Mouse (Mus musculus) ES-E14 (cell line): ENCODE measurements at regions not wholly inside any gene's neighbourhood (a gene's known extent, or its start where the extent isn't known, plus 50 kb on each side); places are given as distances from the start of the nearest gene placed in this dataset.

ENCODE experiments used
- CHD2 ChIP-seq: IDR thresholded peaks from 2 replicates; pipeline ENCODE4 v1.6.1; 2014; ENCODE audit warnings: mild to moderate bottlenecking, low read depth, low read length, inconsistent platforms
- HCFC1 ChIP-seq: IDR thresholded peaks from 2 replicates; pipeline ENCODE4 v1.6.1; 2012; ENCODE audit warnings: low read length, inconsistent platforms, borderline replicate concordance; ENCODE audit not compliant: insufficient read depth
- MAFK ChIP-seq: IDR thresholded peaks from 2 replicates; pipeline ENCODE4 v1.6.1; 2014; ENCODE audit warnings: mild to moderate bottlenecking, low read depth, low read length, inconsistent platforms; ENCODE audit not compliant: insufficient read depth
- ZC3H11A ChIP-seq: IDR thresholded peaks from 2 replicates; pipeline ENCODE4 v1.6.1; 2012; ENCODE audit warnings: low read depth, mild to moderate bottlenecking, inconsistent platforms, low read length, borderline replicate concordance

DNA sequence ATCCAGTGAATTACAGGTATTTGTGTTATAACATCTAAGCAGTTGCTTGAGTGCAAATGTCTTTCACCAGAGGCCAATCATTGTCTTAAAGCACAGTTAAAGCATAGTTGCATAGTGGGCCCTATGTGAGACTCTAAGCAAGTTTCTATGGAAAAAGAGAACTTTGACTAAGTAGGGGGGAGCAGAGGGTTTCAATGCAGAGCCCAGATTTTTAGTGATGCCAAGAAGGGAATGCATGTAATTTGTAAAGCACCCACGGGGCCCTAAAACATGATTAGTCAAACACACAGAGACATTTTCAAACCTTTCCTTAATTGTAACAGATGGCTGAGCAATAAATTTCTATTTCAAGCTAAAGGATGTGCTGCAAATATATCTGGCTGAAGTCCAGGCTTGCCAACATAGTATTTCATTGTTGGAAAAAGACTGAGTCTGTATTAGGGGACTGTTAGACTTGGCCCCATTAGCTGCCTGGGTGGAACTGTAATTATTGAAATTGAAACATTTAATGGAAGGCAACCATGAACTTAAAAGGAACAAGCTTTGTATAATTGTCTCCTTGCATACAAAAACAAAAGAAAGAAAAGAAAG is 107.6 kb upstream of the Smc2 start:
- TF ChIP-seq HCFC1 (no peak), MAFK (no peak), ZC3H11A (no peak), CHD2 (no peak)
